Mouse (Mus musculus): ENCODE results near the gene Hs3st1. TPM values are rescaled to one million over a fixed set of nuclear protein-coding genes. Genes with fewer than 3 reads are reported as not detected.

The Hs3st1 gene
- polyA plus RNA-seq, 1 experiment from 2014 or later = 13.9 TPM

DNA sequence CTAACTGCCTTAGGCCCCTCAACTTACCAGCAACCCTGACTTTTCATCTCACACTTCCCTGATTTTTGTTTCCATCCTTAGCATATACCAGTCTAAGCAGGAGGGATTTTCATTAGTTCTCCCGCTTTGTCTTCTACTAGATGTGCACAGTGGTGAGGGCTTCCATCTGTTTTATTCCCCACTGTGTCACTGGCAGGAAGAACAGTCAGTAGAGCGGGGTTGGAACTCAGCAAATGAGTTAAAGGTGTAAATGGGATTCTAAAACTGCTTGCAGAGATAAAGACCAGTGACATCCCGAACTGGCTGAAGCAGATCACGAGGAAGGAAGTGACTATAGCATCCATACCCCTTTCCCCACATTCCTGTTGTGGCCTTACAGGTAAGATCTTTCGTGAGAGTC, 116.3 kb downstream of the Hs3st1 start:
- Histone ChIP-seq H3K4me1 (peaks cover 10% of the 10 kb centered on the region), H3K4me2 (replicated peaks) (no peak overlapping the region), H3K27me3 (peaks cover 20% of the 10 kb centered on the region), H3K36me3 (no peaks in the 10 kb centered on the region), H3K4me3 (no peak overlapping the region), H3K9ac (no peak overlapping the region), H3K27ac (no peak overlapping the region), H3K9me3 (replicated peaks) (no peaks in the 10 kb centered on the region)
- ATAC-seq (ENCODE audit: low FRiP score) = no peak
- 80% methylated on average over 5 of the region's 5 CpGs for WGBS

DNA sequence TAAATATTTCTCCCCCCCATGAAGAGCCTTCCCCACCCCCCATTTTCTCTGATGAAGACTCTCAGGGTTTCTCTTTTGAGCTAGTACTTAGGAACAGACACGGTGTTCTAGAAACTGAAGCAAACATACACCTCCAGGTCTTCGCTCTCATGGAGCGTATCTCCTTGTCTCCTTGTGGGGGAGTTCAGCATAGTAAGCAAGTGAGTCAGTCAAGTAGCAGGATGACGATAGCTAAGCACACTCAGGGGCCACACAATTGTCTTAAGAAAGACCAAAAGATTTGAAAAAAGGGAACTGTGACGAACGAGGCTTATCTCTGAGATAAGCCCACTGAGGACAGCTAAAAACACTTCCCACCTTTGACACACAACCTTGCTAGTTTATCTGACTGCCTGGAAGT, 117.4 kb downstream of the Hs3st1 start:
- 76% methylated on average over 6 of the region's 6 CpGs for WGBS
- no peak for ATAC-seq (ENCODE audit: low FRiP score)
- no peaks in the 10 kb centered on the region for H3K9me3 ChIP-seq (replicated peaks)

GRCm38 (mm10) chr5:39636090-39636489, 119.2 kb downstream of the Hs3st1 start:
- H3K27ac ChIP-seq = no peak overlapping the region
- H3K9me3 ChIP-seq (replicated peaks) = no peaks in the 10 kb centered on the region
- H3K4me1 ChIP-seq = no peaks in the 10 kb centered on the region
- H3K36me3 ChIP-seq = no peaks in the 10 kb centered on the region
- 87% methylated on average over 3 of the region's 3 CpGs for WGBS
- H3K4me2 ChIP-seq (replicated peaks) = no peak overlapping the region
- H3K4me3 ChIP-seq = no peak overlapping the region
- no peak overlapping the region for H3K9ac ChIP-seq
- no peaks in the 10 kb centered on the region for H3K27me3 ChIP-seq
- no peak for ATAC-seq (ENCODE audit: low FRiP score)

More for the DNA sequence above, 117.4 kb downstream of the Hs3st1 start:
- Histone ChIP-seq H3K27ac (no peak overlapping the region), H3K4me2 (replicated peaks) (no peak overlapping the region), H3K9ac (no peak overlapping the region), H3K4me3 (no peak overlapping the region), H3K36me3 (no peaks in the 10 kb centered on the region), H3K27me3 (peaks cover 12% of the 10 kb centered on the region), H3K4me1 (peaks cover under 1% of the 10 kb centered on the region)

DNA sequence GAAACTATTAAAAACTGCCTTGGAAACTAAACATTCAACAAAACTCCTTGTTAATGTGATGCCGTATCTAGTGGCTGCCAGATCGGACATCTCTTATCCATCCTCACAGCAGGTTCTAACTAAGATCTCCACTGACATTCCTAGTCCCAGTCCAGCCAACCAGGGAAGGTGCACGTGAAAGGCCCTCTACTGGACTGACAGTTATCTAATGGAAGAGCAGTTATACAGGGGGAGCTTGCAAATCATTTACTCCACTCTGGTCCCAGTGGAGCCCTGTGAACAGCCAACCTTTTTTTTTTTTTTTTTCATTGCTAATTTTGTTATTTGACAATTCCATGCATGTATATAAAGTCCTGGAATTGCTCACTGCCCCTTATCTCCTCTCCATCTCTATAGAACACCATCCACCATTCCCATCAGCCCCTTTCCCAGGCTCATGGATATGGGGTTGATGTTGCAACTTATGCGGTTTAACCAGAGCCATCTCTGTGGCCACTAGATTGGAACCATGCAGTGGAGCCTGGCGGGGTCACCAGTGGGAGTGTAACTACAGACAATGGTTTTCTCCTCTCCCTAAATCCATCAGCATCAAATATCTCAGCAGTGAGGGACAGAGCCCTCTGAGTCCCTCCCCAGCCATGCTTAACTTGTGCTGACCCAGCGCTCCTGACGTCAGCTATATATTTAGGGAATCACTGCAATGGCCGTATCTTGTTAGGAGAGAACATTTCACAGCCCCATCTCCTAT, 120.8 kb downstream of the Hs3st1 start:
- Histone ChIP-seq H3K9ac (no peak overlapping the region), H3K36me3 (no peaks in the 10 kb centered on the region), H3K27ac (no peak overlapping the region), H3K9me3 (replicated peaks) (no peaks in the 10 kb centered on the region), H3K4me1 (no peaks in the 10 kb centered on the region), H3K27me3 (no peaks in the 10 kb centered on the region), H3K4me3 (no peak overlapping the region), H3K4me2 (replicated peaks) (no peak overlapping the region)
- no peak for ATAC-seq (ENCODE audit: low FRiP score)
- WGBS = 82% methylated on average over 8 of the region's 8 CpGs

DNA sequence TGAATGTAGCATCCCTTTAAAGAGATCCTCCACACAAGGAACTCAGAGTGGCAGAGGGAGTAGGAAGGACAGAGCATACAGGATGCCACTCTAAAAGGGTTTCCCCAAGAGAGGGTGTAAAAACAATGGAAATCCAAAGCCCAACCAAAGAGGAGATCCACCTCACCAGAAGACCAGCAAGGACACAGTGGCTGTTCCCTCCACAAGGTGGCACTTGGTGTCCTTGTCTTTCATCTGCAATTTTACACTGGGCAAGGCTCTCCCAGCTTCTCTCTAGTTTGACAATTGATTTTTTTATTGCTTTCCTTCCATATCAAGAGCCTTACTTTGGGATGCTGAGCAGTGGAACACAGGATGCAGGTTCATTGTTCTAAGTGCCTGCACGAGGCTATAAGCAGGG, 122.1 kb downstream of the Hs3st1 start:
- H3K9ac ChIP-seq = no peak overlapping the region
- no peaks in the 10 kb centered on the region for H3K27me3 ChIP-seq
- H3K4me3 ChIP-seq = no peak overlapping the region
- H3K4me2 ChIP-seq (replicated peaks) = no peak overlapping the region
- H3K36me3 ChIP-seq = no peaks in the 10 kb centered on the region
- no peak overlapping the region for H3K27ac ChIP-seq
- 67% methylated on average over 1 of the region's 1 CpGs for WGBS
- no peaks in the 10 kb centered on the region for H3K4me1 ChIP-seq
- no peaks in the 10 kb centered on the region for H3K9me3 ChIP-seq (replicated peaks)
- no peak for ATAC-seq (ENCODE audit: low FRiP score)

GRCm38 (mm10) chr5:39630841-39631240, 124.4 kb downstream of the Hs3st1 start:
- 93% methylated on average over 5 of the region's 5 CpGs for WGBS
- Histone ChIP-seq H3K27me3 (no peaks in the 10 kb centered on the region), H3K36me3 (no peaks in the 10 kb centered on the region)

DNA sequence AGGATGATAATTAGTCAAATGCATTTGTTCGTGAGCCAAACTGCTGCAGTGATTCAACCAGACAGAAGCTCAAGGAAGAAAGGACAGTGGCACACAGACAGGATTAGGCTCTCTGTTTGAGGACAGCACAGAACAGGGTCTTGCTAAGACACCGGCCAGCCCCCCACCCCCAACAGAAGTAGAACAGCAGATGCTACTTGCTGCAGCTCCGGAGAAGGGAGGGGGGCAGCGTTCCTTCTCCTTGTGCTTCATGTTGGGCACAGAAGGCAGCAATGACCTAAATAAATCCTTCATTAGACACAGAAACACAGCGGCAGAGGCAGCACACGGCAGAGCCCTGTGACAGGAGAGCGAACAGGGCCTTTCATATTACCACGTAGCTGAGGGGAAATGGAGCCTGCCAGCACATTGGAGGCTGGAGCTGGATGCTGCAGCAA, 130.2 kb downstream of the Hs3st1 start:
- Histone ChIP-seq H3K4me1 (peaks cover 8% of the 10 kb centered on the region), H3K4me2 (replicated peaks) (no peak overlapping the region), H3K27ac (no peak overlapping the region), H3K4me3 (no peak overlapping the region), H3K27me3 (no peaks in the 10 kb centered on the region), H3K9me3 (replicated peaks) (no peaks in the 10 kb centered on the region), H3K9ac (no peak overlapping the region), H3K36me3 (no peaks in the 10 kb centered on the region)
- WGBS = 50% methylated on average over 8 of the region's 8 CpGs
- ATAC-seq (ENCODE audit: low FRiP score) = no peak

More at GRCm38 (mm10) chr5:39630841-39631240, 124.4 kb downstream of the Hs3st1 start:
- no peak overlapping the region for H3K9ac ChIP-seq
- H3K27ac ChIP-seq = no peak overlapping the region
- H3K4me1 ChIP-seq = no peaks in the 10 kb centered on the region
- ATAC-seq (ENCODE audit: low FRiP score) = no peak
- H3K9me3 ChIP-seq (replicated peaks) = no peaks in the 10 kb centered on the region
- H3K4me3 ChIP-seq = no peak overlapping the region
- H3K4me2 ChIP-seq (replicated peaks) = no peak overlapping the region

DNA sequence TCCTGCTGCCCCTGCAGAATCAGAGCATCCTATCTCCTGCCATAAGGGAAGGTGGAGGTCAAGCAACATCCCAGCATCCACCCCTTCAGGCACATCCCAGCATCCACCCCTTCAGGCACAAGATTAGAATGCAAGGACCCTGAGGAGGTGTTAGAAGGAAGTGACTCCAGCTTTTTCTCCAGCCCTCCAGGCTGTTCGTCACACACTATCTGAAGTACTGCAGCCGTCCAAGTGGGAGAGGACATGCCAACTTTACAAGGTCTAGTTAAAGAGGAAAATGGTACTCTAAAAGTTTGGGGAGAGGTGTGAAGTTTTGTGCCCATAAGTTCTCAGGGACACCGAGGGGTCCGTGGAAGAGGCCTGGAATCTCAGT, 131.1 kb downstream of the Hs3st1 start:
- no peaks in the 10 kb centered on the region for H3K27me3 ChIP-seq
- WGBS = 86% methylated on average over 4 of the region's 4 CpGs
- no peak for ATAC-seq (ENCODE audit: low FRiP score)
- peaks cover 8% of the 10 kb centered on the region for H3K4me1 ChIP-seq
- H3K9ac ChIP-seq = no peak overlapping the region
- H3K36me3 ChIP-seq = no peaks in the 10 kb centered on the region
- H3K9me3 ChIP-seq (replicated peaks) = no peaks in the 10 kb centered on the region
- H3K27ac ChIP-seq = no peak overlapping the region
- H3K4me2 ChIP-seq (replicated peaks) = no peak overlapping the region
- no peak overlapping the region for H3K4me3 ChIP-seq

GRCm38 (mm10) chr5:39623304-39624217, 131.7 kb downstream of the Hs3st1 start:
- no peaks in the 10 kb centered on the region for H3K9me3 ChIP-seq (replicated peaks)
- H3K4me3 ChIP-seq = no peak overlapping the region
- no peaks in the 10 kb centered on the region for H3K36me3 ChIP-seq
- WGBS = 59% methylated on average over 13 of the region's 13 CpGs
- peak; percentile 27; the same call in 1 of the 2 replicates for ATAC-seq (ENCODE audit: low FRiP score)
- no peaks in the 10 kb centered on the region for H3K27me3 ChIP-seq
- H3K4me1 ChIP-seq = peaks cover 8% of the 10 kb centered on the region
- H3K4me2 ChIP-seq (replicated peaks) = no peak overlapping the region
- H3K27ac ChIP-seq = no peak overlapping the region
- no peak overlapping the region for H3K9ac ChIP-seq

GRCm38 (mm10) chr5:39620206-39620866, 134.9 kb downstream of the Hs3st1 start:
- H3K4me1 ChIP-seq = peaks cover 8% of the 10 kb centered on the region
- H3K4me3 ChIP-seq = no peak overlapping the region
- H3K36me3 ChIP-seq = no peaks in the 10 kb centered on the region
- no peaks in the 10 kb centered on the region for H3K9me3 ChIP-seq (replicated peaks)
- no peaks in the 10 kb centered on the region for H3K27me3 ChIP-seq
- no peak for ATAC-seq (ENCODE audit: low FRiP score)
- H3K4me2 ChIP-seq (replicated peaks) = no peak overlapping the region
- no peak overlapping the region for H3K9ac ChIP-seq
- no peak overlapping the region for H3K27ac ChIP-seq
- WGBS = 76% methylated on average over 3 of the region's 3 CpGs

- Histone ChIP-seq H3K36me3 (peaks cover 6% of the 10 kb centered on the region), H3K27me3 (no peaks in the 10 kb centered on the region), H3K4me2 (replicated peaks) (no peak overlapping the region), H3K4me1 (no peaks in the 10 kb centered on the region), H3K27ac (no peak overlapping the region), H3K9ac (no peak overlapping the region), H3K4me3 (no peak overlapping the region), H3K9me3 (replicated peaks) (no peaks in the 10 kb centered on the region)
- WGBS = 85% methylated on average over 2 of the region's 2 CpGs
- ATAC-seq (ENCODE audit: low FRiP score) = no peak
These were observed 137.8 kb downstream of the Hs3st1 start for GRCm38 (mm10) chr5:39617354-39617977.

DNA sequence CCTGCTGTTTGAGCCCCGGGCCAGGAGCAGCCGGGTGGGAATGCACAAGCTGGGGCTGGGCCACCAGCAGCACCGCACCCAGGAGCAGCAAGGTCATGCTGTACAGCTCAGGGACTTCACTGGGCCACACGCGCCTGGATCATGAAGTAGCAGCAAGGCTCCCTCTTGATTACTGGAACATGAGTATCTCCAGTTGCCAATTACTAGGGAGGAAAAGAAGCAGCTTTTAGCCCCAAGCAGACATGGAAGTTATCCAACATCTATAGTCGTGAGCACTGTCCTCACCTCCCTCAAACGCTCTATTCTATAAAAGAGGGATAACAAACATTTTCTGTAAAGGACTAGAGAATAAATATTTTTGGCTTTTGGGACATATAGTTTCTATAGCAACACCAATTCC, 140.1 kb downstream of the Hs3st1 start:
- 93% methylated on average over 7 of the region's 7 CpGs for WGBS
- H3K27me3 ChIP-seq = no peaks in the 10 kb centered on the region
- H3K27ac ChIP-seq = no peak overlapping the region
- peaks cover 6% of the 10 kb centered on the region for H3K36me3 ChIP-seq
- H3K4me2 ChIP-seq (replicated peaks) = no peak overlapping the region
- H3K9me3 ChIP-seq (replicated peaks) = no peaks in the 10 kb centered on the region
- H3K4me3 ChIP-seq = no peak overlapping the region
- ATAC-seq (ENCODE audit: low FRiP score) = no peak
- no peaks in the 10 kb centered on the region for H3K4me1 ChIP-seq
- H3K9ac ChIP-seq = no peak overlapping the region
